Mouse (Mus musculus) kidney, embryonic 16.5 days (tissue): ENCODE results near the gene Gbp2. TPM values are rescaled to one million over a fixed set of nuclear protein-coding genes. Genes with fewer than 3 reads are reported as not detected.
"Not testable (repeated sequence)": the region's sequence is repeated elsewhere in the genome, so short reads cannot be mapped to it uniquely, and the experiment has no call there.

ENCODE experiments used
- ATAC-seq: fragments of 200-750 bp; cut with Nextera tagmentation; 2 replicates; pipeline ENCODE4 v1.8.0; 2017; ENCODE audit warnings: moderate TSS enrichment; ENCODE audit not compliant: low FRiP score, low TSS enrichment
- H3K27ac ChIP-seq: fragments of 300-500 bp; sonication (generic); 2 replicates; pipeline ENCODE4 v1.5.1; 2014; ENCODE audit warnings: low read length
- H3K27me3 ChIP-seq: fragments of 300-500 bp; sonication (generic); 2 replicates; pipeline ENCODE4 v1.6.1; 2014; ENCODE audit warnings: low read length, control low read depth, mixed read lengths; ENCODE audit not compliant: insufficient read depth
- H3K36me3 ChIP-seq: fragments of 300-500 bp; sonication (generic); 2 replicates; pipeline ENCODE4 v1.6.1; 2014; ENCODE audit warnings: low read length, control low read depth, mixed read lengths; ENCODE audit not compliant: insufficient read depth
- H3K4me1 ChIP-seq: fragments of 300-500 bp; sonication (generic); 2 replicates; pipeline ENCODE4 v1.6.1; 2014; ENCODE audit warnings: low read length, control low read depth, mixed read lengths; ENCODE audit not compliant: insufficient read depth
- H3K4me2 ChIP-seq: fragments of 300-500 bp; sonication (generic); replicated peaks from 2 replicates; pipeline ENCODE4 v1.6.1; 2014; ENCODE audit warnings: low read depth, low read length
- H3K4me3 ChIP-seq: fragments of 300-500 bp; sonication (generic); 2 replicates; pipeline ENCODE4 v1.5.1; 2014; ENCODE audit warnings: mild to moderate bottlenecking, low read length
- H3K9ac ChIP-seq: fragments of 300-500 bp; sonication (generic); replicated peaks from 2 replicates; pipeline ENCODE4 v1.6.1; 2014; ENCODE audit warnings: low read length
- H3K9me3 ChIP-seq: fragments of 300-500 bp; sonication (generic); 2 replicates; pipeline ENCODE4 v1.6.1; 2016; ENCODE audit warnings: low read length, control low read depth
- WGBS: fragments of 180-500 bp; shearing (Covaris S2); extraction: QIAGEN DNeasy Blood & Tissue Kit; methylation state at CpG from one replicate; pipeline ENCODE4 v1.1.7; 2014; 5-methylcytosine and 5-hydroxymethylcytosine counted together
- polyA plus RNA-seq: library from polyadenylated mRNA; unstranded; fragments of >200 nt; fragmentation: Nextera tagmentation; extraction: Ambion mirVana; gene quantifications from 2 replicates; pipeline ENCODE4 v1.2.1, GENCODE M21; 2015

Gene Gbp2
- polyA plus RNA-seq, 1 experiment from 2014 or later: 1.6 TPM

DNA sequence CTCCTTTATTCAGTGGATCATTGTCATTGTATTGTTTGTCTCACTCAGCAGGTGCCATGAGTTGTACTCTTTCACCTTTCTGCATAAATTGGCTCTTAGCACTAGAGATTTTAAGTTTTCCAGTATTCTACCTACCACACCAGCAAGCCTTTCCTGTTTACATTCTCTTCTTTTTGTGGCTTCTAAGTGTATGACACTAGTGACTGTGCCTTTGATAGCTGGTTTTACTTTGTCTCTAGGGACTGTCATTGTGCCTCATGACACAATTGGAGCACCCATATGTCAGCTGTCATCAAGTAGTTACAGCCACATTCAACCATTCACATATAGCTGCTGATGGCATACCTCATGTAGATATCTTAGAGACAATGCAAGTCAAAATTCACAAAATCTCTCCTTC, 18.7 kb upstream of the Gbp2 start:
- Histone ChIP-seq H3K4me2 (no peak overlapping the region), H3K36me3 (no peaks in the 10 kb centered on the region), H3K9me3 (no peaks in the 10 kb centered on the region), H3K9ac (no peak overlapping the region), H3K4me1 (no peaks in the 10 kb centered on the region), H3K27ac (no peak overlapping the region), H3K27me3 (no peaks in the 10 kb centered on the region), H3K4me3 (no peak overlapping the region)
- no peak for ATAC-seq

DNA sequence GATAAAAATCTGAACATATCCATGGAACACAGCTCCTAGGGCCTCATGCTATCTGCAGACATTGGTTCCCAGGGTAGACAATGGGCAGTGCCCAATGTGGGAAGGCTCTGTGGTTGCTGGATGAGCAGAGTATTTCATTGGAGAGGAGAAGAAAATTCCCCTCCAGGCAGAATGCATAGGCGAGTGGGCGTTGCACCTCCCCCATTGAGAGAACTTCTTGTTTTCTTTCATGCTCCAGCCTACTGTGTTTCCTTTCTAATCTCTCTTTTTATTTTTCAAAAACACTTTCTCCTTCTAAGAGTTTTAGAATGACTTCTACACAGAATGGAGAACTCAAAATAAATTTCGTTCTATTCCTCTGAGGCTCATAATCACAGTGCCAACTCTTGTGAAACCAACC, 1.7 kb upstream of the Gbp2 start:
- H3K4me1 ChIP-seq: no peaks in the 10 kb centered on the region
- H3K4me3 ChIP-seq: no peak overlapping the region
- no peak overlapping the region for H3K4me2 ChIP-seq
- no peak for ATAC-seq
- no peak overlapping the region for H3K9ac ChIP-seq
- H3K27ac ChIP-seq: no peak overlapping the region
- no peaks in the 10 kb centered on the region for H3K9me3 ChIP-seq
- H3K36me3 ChIP-seq: no peaks in the 10 kb centered on the region
- H3K27me3 ChIP-seq: no peaks in the 10 kb centered on the region
- 84% methylated on average over 3 of the region's 3 CpGs for WGBS

DNA sequence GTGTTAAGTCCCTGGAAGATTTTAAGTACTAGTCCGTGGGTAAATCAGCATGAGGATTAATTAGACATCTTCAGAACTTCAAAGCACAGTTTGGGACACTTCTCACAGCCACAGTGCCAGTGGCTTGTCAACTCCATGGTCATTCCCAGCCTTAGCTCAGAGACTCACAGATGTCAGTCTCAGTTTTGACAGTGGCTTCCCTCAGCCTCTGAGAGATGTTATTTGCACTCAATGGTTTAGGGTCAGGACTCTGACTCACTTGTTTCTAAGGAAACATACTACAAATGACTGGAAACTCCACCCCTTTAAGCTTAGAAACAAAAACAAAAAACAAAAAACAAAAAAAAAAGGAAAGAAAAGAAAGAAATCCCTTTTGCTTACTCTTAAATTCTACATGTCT, 796 bp upstream of the Gbp2 start:
- H3K36me3 ChIP-seq: no peaks in the 10 kb centered on the region

DNA sequence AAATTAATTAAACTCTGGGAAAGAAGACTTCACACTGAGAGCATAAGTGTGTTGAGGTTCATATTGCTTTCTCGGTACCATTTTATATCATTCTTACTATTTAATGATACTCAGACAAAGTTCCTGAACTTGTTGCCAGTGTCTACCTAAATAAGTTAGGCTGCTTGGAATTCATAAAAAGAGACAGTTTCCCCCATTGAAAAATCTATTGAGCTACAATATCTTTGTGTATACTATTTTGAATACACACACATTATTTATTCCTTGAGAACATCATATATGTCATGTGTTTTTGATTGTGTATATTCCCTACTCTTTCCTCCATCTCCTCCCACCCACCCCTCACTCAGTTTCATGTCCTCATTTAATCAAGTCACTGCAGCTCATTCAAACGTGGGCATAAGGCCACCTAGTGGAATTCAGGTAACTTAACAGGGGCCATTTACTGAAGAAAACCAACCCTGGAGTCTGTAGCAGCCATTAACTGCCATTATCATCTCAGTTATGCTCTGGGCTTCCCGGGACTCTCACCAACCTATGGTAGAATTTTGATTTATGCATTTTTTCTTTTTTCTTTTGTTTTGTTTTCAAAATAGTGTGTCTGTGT, 657 bp downstream of the Gbp2 start:
- Histone ChIP-seq H3K27ac (no peak overlapping the region), H3K4me2 (peak overlapping the region; percentile 50), H3K4me1 (no peaks in the 10 kb centered on the region), H3K4me3 (no peak overlapping the region), H3K27me3 (no peaks in the 10 kb centered on the region), H3K36me3 (no peaks in the 10 kb centered on the region), H3K9me3 (no peaks in the 10 kb centered on the region), H3K9ac (no peak overlapping the region)
- no peak for ATAC-seq
- WGBS: 54% methylated on average over 3 of the region's 3 CpGs

More for the DNA sequence above, 796 bp upstream of the Gbp2 start:
- 48% methylated on average over 1 of the region's 1 CpGs for WGBS
- Histone ChIP-seq H3K9ac (no peak overlapping the region), H3K4me1 (no peaks in the 10 kb centered on the region), H3K4me2 (no peak overlapping the region), H3K9me3 (no peaks in the 10 kb centered on the region), H3K27ac (no peak overlapping the region), H3K4me3 (no peak overlapping the region), H3K27me3 (no peaks in the 10 kb centered on the region)
- no peak for ATAC-seq

DNA sequence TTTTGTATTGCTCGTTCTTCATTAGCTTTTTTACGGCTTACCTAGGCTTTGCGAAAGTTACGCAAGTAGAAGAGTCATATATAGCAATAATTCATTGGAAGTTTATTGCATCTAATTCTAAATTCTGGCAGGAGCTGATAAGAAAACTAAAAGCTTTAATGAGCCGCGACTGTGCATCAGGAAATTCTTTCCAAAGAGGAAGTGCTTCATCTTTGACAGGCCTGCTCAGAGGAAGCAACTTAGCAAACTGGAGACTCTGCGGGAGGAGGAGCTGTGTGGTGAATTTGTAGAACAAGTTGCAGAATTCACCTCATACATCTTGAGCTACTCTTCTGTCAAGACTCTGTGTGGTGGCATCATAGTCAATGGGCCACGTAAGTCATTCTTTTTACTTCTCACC, 10.0 kb downstream of the Gbp2 start:
- Histone ChIP-seq H3K9ac (no peak overlapping the region), H3K27ac (no peak overlapping the region), H3K9me3 (no peaks in the 10 kb centered on the region; the same call in 1 of the 2 replicates), H3K27me3 (no peaks in the 10 kb centered on the region), H3K4me1 (no peaks in the 10 kb centered on the region), H3K4me3 (no peak overlapping the region), H3K36me3 (no peaks in the 10 kb centered on the region), H3K4me2 (no peak overlapping the region)
- 43% methylated on average over 8 of the region's 8 CpGs for WGBS
- no peak for ATAC-seq

DNA sequence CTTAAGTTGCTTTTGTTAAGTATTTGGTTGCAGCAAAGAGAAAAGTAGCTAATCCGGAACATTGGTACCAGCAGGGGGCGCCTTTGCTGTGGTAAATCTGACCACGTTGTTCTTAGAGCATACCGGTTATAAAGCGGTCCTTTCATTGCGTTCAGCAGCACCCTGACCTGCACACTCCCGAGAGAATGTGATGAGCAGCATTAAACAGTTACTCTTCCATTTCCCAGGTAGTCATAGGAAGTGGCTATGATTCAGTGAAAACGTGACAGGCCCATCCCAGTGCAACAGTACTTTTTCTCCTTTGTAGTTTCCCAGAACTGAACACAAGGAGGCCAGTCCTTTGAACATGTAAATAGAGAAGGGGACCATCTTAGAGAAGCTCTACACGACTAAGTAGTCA, 19.8 kb downstream of the Gbp2 start:
- Histone ChIP-seq H3K27me3 (no peaks in the 10 kb centered on the region), H3K4me1 (no peaks in the 10 kb centered on the region), H3K4me3 (no peak overlapping the region), H3K9ac (no peak overlapping the region), H3K27ac (no peak overlapping the region), H3K9me3 (no peaks in the 10 kb centered on the region), H3K36me3 (no peaks in the 10 kb centered on the region), H3K4me2 (peak overlapping the region; percentile 26; the same call in 1 of the 2 replicates)
- ATAC-seq: peak; percentile 61; the same call in 1 of the 2 replicates
- WGBS: 5% methylated on average over 9 of the region's 9 CpGs

DNA sequence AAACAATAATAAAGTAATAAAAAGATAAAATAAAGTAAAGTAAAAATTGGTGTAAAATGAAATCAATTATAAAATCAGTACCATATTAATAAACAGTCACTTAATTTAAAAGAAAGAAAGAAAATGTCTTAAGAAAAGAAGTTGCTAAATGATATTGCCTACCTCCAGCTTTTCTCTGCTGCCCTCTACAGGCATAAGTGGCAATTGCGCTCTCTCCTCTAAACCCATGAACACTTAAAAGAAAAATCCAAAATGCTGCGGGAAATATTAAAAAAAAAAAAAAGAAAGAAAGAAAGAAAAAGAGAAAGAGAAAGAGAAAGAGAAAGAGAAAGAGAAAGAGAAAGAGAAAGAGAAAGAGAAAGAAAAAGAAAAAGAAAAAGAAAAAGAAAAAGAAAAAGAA, 25.5 kb downstream of the Gbp2 start:
- H3K27ac ChIP-seq, H3K4me3 ChIP-seq: not testable (repeated sequence)

DNA sequence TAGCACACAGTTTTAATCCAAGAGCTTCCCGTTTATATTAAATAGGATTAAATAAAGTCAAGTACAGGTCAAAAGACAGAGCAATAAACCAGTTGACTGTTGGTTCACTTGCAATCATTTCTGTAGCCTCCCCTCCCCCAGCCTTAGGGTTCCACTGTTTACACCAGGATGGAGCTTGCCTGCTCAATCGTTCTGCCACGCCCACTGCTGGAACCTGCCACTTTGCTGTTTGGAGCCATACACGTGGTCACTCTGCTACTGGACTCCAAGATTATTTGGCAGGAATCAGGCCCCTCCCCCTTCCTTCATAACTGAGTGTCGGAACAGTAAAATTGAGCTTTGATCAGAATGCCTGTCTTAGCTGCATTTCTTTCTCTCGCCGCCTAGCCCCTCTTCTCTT, 27.4 kb downstream of the Gbp2 start:
- H3K4me2 ChIP-seq, H3K4me1 ChIP-seq, H3K4me3 ChIP-seq, H3K27ac ChIP-seq, H3K9me3 ChIP-seq, H3K36me3 ChIP-seq, ATAC-seq, H3K27me3 ChIP-seq, H3K9ac ChIP-seq: not testable (repeated sequence)
- WGBS: 44% methylated on average over 5 of the region's 7 CpGs

More for the DNA sequence above, 25.5 kb downstream of the Gbp2 start:
- not testable (repeated sequence) for H3K9ac ChIP-seq, H3K4me2 ChIP-seq, H3K9me3 ChIP-seq, H3K36me3 ChIP-seq, H3K4me1 ChIP-seq, ATAC-seq, H3K27me3 ChIP-seq
- WGBS: 8% methylated on average over 2 of the region's 2 CpGs

DNA sequence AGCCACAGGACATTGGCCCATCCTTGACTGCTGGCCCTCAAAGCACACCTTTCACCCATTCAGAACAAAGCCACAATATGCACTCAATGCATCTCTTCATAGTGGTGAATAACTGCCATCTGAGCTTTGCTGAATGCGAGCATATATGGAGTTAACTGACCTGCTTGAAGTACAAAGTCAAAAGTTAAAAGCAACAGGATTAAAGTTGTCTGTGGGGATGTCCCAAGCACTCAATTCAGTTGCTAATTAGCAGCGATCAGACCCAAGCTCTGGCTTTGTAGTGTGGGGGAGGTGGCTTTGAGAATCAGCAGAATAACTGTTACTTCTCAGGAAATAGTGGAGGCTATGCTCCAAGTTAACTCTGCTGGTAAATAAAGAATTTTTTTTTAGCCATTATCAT, 29.8 kb downstream of the Gbp2 start:
- Histone ChIP-seq H3K4me3 (no peak overlapping the region), H3K36me3 (no peaks in the 10 kb centered on the region), H3K9me3 (no peaks in the 10 kb centered on the region), H3K9ac (no peak overlapping the region), H3K27me3 (no peaks in the 10 kb centered on the region), H3K27ac (no peak overlapping the region), H3K4me1 (no peaks in the 10 kb centered on the region), H3K4me2 (no peak overlapping the region)
- WGBS: 40% methylated on average over 2 of the region's 2 CpGs
- ATAC-seq: no peak

DNA sequence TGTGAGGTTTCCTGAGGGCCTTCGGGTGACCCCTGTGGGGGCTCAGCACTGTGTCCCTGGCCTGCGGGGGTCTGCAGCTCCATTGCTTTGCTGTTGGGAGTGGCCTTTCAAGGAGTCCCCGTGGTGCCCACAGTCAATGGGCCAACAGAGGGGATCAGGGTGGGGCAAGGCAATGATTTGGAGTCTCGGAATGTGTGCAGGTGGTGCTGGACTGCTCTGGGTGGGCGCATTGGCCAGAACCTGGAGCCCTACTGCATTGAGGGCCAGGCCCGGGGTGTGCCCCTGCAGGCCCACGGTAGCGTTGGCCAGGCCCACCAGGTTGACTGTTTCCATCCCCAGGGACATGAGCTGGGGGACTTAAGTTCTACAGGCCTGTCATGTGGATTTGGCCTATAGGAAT, 44.3 kb downstream of the Gbp2 start:
- Histone ChIP-seq H3K4me3 (no peak overlapping the region), H3K4me2 (no peak overlapping the region), H3K27ac (no peak overlapping the region), H3K4me1 (no peaks in the 10 kb centered on the region), H3K27me3 (no peaks in the 10 kb centered on the region), H3K9ac (no peak overlapping the region), H3K36me3 (no peaks in the 10 kb centered on the region), H3K9me3 (peaks cover 10% of the 10 kb centered on the region)
- WGBS: 96% methylated on average over 8 of the region's 8 CpGs
- ATAC-seq: no peak
